Mouse (Mus musculus): ENCODE data around the gene Emb. TPM values are rescaled to one million over a fixed set of nuclear protein-coding genes. Genes with fewer than 3 reads are reported as not detected.

Emb gene
- polyA plus RNA-seq, 2 experiments: 11.9 to 18.4 TPM

DNA sequence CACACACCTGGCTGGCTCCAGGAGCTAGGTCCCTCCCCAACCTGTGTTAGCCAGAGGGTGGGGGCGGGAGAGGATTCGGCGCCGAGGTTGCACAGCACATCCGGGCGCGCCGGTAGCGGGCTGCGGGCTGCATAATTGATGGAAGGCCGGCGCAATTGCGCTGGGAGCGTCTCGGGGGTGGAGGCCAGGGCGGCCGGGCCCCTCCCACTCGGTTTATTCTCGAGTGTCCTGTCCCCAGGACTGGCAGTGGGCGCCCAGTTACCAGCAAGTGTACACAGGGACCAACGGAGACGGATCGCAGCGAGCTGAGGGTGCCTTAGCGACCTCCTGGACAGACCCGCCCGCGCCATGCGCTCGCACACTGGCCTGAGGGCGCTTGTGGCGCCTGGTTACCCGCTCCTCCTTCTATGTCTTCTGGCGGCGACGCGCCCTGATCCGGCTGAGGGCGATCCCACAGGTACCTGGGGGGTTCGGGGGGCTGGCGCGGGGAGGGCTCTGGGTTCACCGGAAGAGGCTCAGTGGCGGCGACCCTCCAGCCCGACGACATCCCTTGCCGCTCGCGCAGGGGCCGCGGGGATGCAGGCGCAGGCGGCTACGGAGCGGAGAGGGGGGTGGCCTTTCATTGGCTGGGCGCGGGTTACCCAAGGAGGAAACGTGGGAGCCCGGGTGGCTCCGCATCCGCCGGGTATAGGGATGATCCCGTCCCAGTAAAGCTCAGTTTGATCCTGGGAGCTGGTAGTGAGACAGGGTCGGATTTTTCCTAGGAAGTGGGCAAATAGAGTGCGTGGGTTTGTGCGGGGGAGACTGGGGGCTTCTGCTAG is 12.4 kb downstream of the Emb start, which contains the start of gene Gm17509:
Gm17509 (minus strand) TSS at position 575 of the 821 bp plus-strand sequence.
- no peak for TF ChIP-seq POLR2A (IDR thresholded peaks at IDR 0.05; ENCODE audit: borderline replicate concordance, extremely low read depth, insufficient read depth, insufficient read length)
- Histone ChIP-seq H3K9ac (ENCODE audit: low read depth, low read length, severe bottlenecking) (peak within 1 kb of the TSS; percentile 69), H3K9me3 (ENCODE audit: control insufficient read depth, low read length) (no peaks in the 10 kb centered on the region), H3K36me3 (ENCODE audit: control insufficient read depth, insufficient read depth, low read length) (no peaks in the 10 kb centered on the region), H3K27me3 (ENCODE audit: control insufficient read depth, insufficient read depth, low read length) (no peaks in the 10 kb centered on the region), H3K4me3 (replicated peaks; ENCODE audit: low read length) (peak within 1 kb of the TSS; percentile 66), H3K27ac (replicated peaks; ENCODE audit: low read depth, low read length) (no peak within 1 kb of the TSS), H3K4me1 (ENCODE audit: control insufficient read depth, insufficient read depth, low read length) (peaks cover 10% of the 10 kb centered on the region), H3K4me2 (replicated peaks; ENCODE audit: low read depth, low read length, severe bottlenecking) (peak within 1 kb of the TSS; percentile 94)
- under 1% methylated on average over 50 of the region's 67 CpGs for WGBS
- no peak for DNase-seq (ENCODE audit: low spot score)
- peak; percentile 83 for ATAC-seq (ENCODE audit: low FRiP score, low read depth)

- DNase-seq (ENCODE audit: low spot score) (no peak), ATAC-seq (ENCODE audit: low FRiP score, low read depth) (no peak)
- Histone ChIP-seq H3K36me3 (ENCODE audit: control insufficient read depth, insufficient read depth, low read length) (no peaks in the 10 kb centered on the region), H3K4me2 (replicated peaks; ENCODE audit: low read depth, low read length, severe bottlenecking) (no peak overlapping the region), H3K9me3 (ENCODE audit: control insufficient read depth, low read length) (no peaks in the 10 kb centered on the region), H3K4me3 (replicated peaks; ENCODE audit: low read length) (no peak overlapping the region), H3K4me1 (ENCODE audit: control insufficient read depth, insufficient read depth, low read length) (peaks cover 10% of the 10 kb centered on the region), H3K27me3 (ENCODE audit: control insufficient read depth, insufficient read depth, low read length) (no peaks in the 10 kb centered on the region), H3K9ac (ENCODE audit: low read depth, low read length, severe bottlenecking) (no peak overlapping the region), H3K27ac (replicated peaks; ENCODE audit: low read depth, low read length) (no peak overlapping the region)
- TF ChIP-seq POLR2A (IDR thresholded peaks at IDR 0.05; ENCODE audit: borderline replicate concordance, extremely low read depth, insufficient read depth, insufficient read length): no peak
- WGBS: 52% methylated on average over 5 of the region's 5 CpGs
These were observed 14.8 kb downstream of the Emb start for GRCm38 (mm10) chr13:117223125-117223524.

- WGBS: 83% methylated on average over 2 of the region's 2 CpGs
- TF ChIP-seq POLR2A (IDR thresholded peaks at IDR 0.05; ENCODE audit: borderline replicate concordance, extremely low read depth, insufficient read depth, insufficient read length): no peak
These were observed 16.6 kb downstream of the Emb start for GRCm38 (mm10) chr13:117224901-117225300.

DNA sequence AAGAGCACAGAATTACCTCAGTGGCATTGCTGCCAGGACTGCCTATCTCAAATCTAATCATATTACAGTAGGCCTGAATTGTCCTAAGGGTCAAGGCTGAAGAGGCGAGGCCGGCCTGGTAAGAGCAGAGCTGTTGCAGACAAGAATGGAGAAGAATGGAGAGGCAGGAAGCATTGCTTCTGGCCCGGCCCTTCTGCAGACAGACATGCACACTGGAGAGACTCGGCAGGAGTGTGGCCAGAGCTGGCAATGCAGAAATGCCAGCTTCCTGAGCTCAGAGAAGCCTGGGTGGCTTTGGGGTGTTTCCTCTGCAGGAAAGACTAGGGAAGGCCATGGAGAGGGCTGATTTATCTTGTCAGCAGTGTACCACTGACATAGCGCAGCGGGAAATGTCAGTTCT is 17.2 kb downstream of the Emb start:
- Histone ChIP-seq H3K36me3 (ENCODE audit: control insufficient read depth, insufficient read depth, low read length) (no peaks in the 10 kb centered on the region), H3K4me2 (replicated peaks; ENCODE audit: low read depth, low read length, severe bottlenecking) (no peak overlapping the region), H3K9me3 (ENCODE audit: control insufficient read depth, low read length) (no peaks in the 10 kb centered on the region), H3K27me3 (ENCODE audit: control insufficient read depth, insufficient read depth, low read length) (no peaks in the 10 kb centered on the region), H3K4me3 (replicated peaks; ENCODE audit: low read length) (no peak overlapping the region), H3K4me1 (ENCODE audit: control insufficient read depth, insufficient read depth, low read length) (peaks cover 8% of the 10 kb centered on the region), H3K9ac (ENCODE audit: low read depth, low read length, severe bottlenecking) (no peak overlapping the region), H3K27ac (replicated peaks; ENCODE audit: low read depth, low read length) (no peak overlapping the region)
- no peak for TF ChIP-seq POLR2A (IDR thresholded peaks at IDR 0.05; ENCODE audit: borderline replicate concordance, extremely low read depth, insufficient read depth, insufficient read length)
- DNase-seq (ENCODE audit: low spot score): no peak
- ATAC-seq (ENCODE audit: low FRiP score, low read depth): no peak
- WGBS: 80% methylated on average over 6 of the region's 6 CpGs

More at GRCm38 (mm10) chr13:117224901-117225300, 16.6 kb downstream of the Emb start:
- peaks cover 10% of the 10 kb centered on the region for H3K4me1 ChIP-seq (ENCODE audit: control insufficient read depth, insufficient read depth, low read length)
- H3K4me3 ChIP-seq (replicated peaks; ENCODE audit: low read length): no peak overlapping the region
- no peak overlapping the region for H3K9ac ChIP-seq (ENCODE audit: low read depth, low read length, severe bottlenecking)
- H3K27me3 ChIP-seq (ENCODE audit: control insufficient read depth, insufficient read depth, low read length): no peaks in the 10 kb centered on the region
- DNase-seq (ENCODE audit: low spot score) (no peak), ATAC-seq (ENCODE audit: low FRiP score, low read depth) (no peak)
- H3K9me3 ChIP-seq (ENCODE audit: control insufficient read depth, low read length): no peaks in the 10 kb centered on the region
- H3K36me3 ChIP-seq (ENCODE audit: control insufficient read depth, insufficient read depth, low read length): no peaks in the 10 kb centered on the region
- H3K27ac ChIP-seq (replicated peaks; ENCODE audit: low read depth, low read length): no peak overlapping the region
- no peak overlapping the region for H3K4me2 ChIP-seq (replicated peaks; ENCODE audit: low read depth, low read length, severe bottlenecking)

DNA sequence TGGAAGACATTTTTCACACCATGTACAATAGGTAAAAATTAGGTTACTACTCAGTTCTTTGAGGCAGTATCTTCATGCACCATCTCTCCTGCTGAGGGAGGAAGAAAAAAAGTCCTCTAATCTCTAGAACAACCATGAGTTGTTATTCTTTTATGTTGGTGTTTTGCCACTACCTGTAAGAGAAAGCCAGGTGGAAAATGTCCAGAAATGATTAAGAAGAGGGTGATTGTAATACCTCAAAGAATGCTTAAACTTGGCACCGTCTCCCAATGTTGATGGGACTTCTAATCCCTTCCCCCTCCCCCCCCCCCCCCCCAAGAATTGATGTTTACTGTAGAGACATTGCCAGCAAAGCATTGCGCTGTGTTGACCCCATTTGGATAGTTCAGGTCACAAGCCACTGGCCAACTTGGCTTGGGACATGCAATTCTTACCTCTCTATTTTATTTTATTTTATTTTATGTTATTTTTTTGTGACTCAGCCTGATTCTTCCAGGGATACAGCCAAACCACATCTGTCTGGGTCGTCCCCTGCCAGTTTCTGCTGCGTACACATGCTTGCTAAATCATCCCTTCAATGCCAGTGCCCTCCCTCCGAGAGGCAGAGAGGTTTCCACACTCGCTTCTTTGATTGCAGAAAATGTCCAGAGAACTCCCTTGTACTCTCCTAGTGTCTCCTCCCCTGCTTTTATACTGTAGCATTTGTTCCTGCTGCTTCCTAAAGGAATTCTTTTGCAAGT is 22.2 kb downstream of the Emb start:
- no peaks in the 10 kb centered on the region for H3K27me3 ChIP-seq (ENCODE audit: control insufficient read depth, insufficient read depth, low read length)
- peaks cover 10% of the 10 kb centered on the region for H3K4me1 ChIP-seq (ENCODE audit: control insufficient read depth, insufficient read depth, low read length)
- WGBS: 74% methylated on average over 6 of the region's 6 CpGs
- H3K27ac ChIP-seq (replicated peaks; ENCODE audit: low read depth, low read length): no peak overlapping the region
- H3K4me2 ChIP-seq (replicated peaks; ENCODE audit: low read depth, low read length, severe bottlenecking): no peak overlapping the region
- no peak for DNase-seq (ENCODE audit: low spot score)
- H3K36me3 ChIP-seq (ENCODE audit: control insufficient read depth, insufficient read depth, low read length): no peaks in the 10 kb centered on the region
- ATAC-seq (ENCODE audit: low FRiP score, low read depth): no peak
- H3K9ac ChIP-seq (ENCODE audit: low read depth, low read length, severe bottlenecking): no peak overlapping the region
- no peak overlapping the region for H3K4me3 ChIP-seq (replicated peaks; ENCODE audit: low read length)
- H3K9me3 ChIP-seq (ENCODE audit: control insufficient read depth, low read length): no peaks in the 10 kb centered on the region
- no peak for TF ChIP-seq POLR2A (IDR thresholded peaks at IDR 0.05; ENCODE audit: borderline replicate concordance, extremely low read depth, insufficient read depth, insufficient read length)
